Mouse (Mus musculus) olfactory bulb, adult 2 months (tissue): ENCODE measurements around the gene Rmdn2.

Source experiments
- CTCF ChIP-seq: fragments of 200-500 bp; IDR thresholded peaks from 2 replicates; pipeline ENCODE4 v1.5.1; 2012; ENCODE audit warnings: low read depth, mild to moderate bottlenecking, low read length, moderate library complexity; ENCODE audit not compliant: insufficient read depth
- POLR2A ChIP-seq: fragments of 200-500 bp; IDR thresholded peaks from 2 replicates; pipeline ENCODE4 v1.6.1; 2012; ENCODE audit warnings: mild to moderate bottlenecking, low read depth, low read length, moderate library complexity; ENCODE audit not compliant: insufficient read depth

DNA sequence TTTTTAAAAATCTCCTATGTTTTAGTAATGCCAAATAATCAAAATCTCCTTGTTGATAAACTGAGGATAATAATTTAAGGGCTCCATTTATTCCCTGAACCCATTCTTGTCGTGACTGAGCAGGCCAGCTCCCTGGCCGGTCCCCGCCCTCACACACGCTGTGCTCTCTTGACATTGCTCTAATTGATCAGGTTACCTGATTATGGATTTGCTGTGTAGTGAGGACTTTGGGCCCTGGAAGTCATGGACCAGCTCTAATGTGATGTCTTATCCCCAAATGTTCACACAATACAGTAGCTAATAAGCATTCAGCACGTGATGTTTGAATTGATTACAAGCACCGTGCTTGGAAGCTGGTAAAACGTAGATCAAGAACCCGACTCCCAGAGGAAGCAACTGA is 47.2 kb downstream of the Rmdn2 start:
- TF ChIP-seq POLR2A (no peak), CTCF (no peak)
